Mouse (Mus musculus): ENCODE measurements around the gene Prr13. TPM values are rescaled to one million over a fixed set of nuclear protein-coding genes. Genes with fewer than 3 reads are reported as not detected.

Prr13 gene
- polyA plus RNA-seq, 1 experiment from 2014 or later: 79.0 TPM

GRCm38 (mm10) chr15:102470605-102471294 lies 11.9 kb downstream of the Prr13 start:
- Histone ChIP-seq H3K36me3 (ENCODE audit: control insufficient read depth, insufficient read depth) (peaks cover 16% of the 10 kb centered on the region), H3K9ac (replicated peaks; ENCODE audit: low read depth, low read length) (peak overlapping the region; percentile 85), H3K27me3 (replicated peaks; ENCODE audit: control insufficient read depth, insufficient read depth, low read length) (no peaks in the 10 kb centered on the region), H3K27ac (ENCODE audit: low read length) (peak overlapping the region; percentile 93), H3K9me3 (ENCODE audit: control insufficient read depth, low read length) (no peaks in the 10 kb centered on the region; the same call in 1 of the 2 replicates), H3K4me3 (replicated peaks; ENCODE audit: low read length) (peak overlapping the region; percentile 77), H3K4me1 (replicated peaks; ENCODE audit: control insufficient read depth, insufficient read depth, low read length) (peaks cover 9% of the 10 kb centered on the region), H3K4me2 (ENCODE audit: low read length) (peak overlapping the region; percentile 82)
- peak; percentile 76 for ATAC-seq
- under 1% methylated on average over 44 of the region's 67 CpGs for whole genome bisulfite sequencing

- H3K9me3 ChIP-seq (ENCODE audit: control insufficient read depth, low read length): no peaks in the 10 kb centered on the region; the same call in 1 of the 2 replicates
- H3K36me3 ChIP-seq (ENCODE audit: control insufficient read depth, insufficient read depth): peaks cover 18% of the 10 kb centered on the region
- no peaks in the 10 kb centered on the region for H3K27me3 ChIP-seq (replicated peaks; ENCODE audit: control insufficient read depth, insufficient read depth, low read length)
- peak overlapping the region; percentile 82 for H3K4me2 ChIP-seq (ENCODE audit: low read length)
- H3K27ac ChIP-seq (ENCODE audit: low read length): peak overlapping the region; percentile 93
- H3K4me3 ChIP-seq (replicated peaks; ENCODE audit: low read length): peak overlapping the region; percentile 77
- no peak for ATAC-seq
- 1% methylated on average over 10 of the region's 10 CpGs for WGBS
- peak overlapping the region; percentile 85 for H3K9ac ChIP-seq (replicated peaks; ENCODE audit: low read depth, low read length)
- peaks cover 9% of the 10 kb centered on the region for H3K4me1 ChIP-seq (replicated peaks; ENCODE audit: control insufficient read depth, insufficient read depth, low read length)
Observed at GRCm38 (mm10) chr15:102471295-102471645, 12.4 kb downstream of the Prr13 start.

DNA sequence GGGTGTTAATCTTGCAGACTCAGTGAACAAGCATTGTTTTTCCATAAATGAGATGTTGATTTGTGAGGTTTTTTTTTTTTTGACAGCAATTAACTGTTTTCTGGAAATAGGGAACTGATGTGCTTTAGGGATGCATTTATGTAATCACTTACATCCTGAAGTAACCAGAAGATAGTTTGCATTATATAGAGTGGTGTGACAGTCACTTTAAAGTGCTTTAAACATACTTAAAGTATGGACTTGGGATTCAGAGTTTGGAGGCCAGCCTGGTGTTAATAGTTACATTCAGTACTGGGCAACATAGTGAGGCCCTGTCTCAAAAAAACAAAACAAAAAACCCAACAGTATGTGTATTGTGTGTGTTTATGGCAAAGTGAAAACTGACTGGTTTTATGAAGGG lies 12.9 kb downstream of the Prr13 start:
- no peak for ATAC-seq
- Histone ChIP-seq H3K27ac (ENCODE audit: low read length) (no peak overlapping the region), H3K4me3 (replicated peaks; ENCODE audit: low read length) (peak overlapping the region; percentile 18), H3K36me3 (ENCODE audit: control insufficient read depth, insufficient read depth) (peaks cover 20% of the 10 kb centered on the region), H3K9me3 (ENCODE audit: control insufficient read depth, low read length) (no peaks in the 10 kb centered on the region; the same call in 1 of the 2 replicates), H3K27me3 (replicated peaks; ENCODE audit: control insufficient read depth, insufficient read depth, low read length) (no peaks in the 10 kb centered on the region), H3K4me1 (replicated peaks; ENCODE audit: control insufficient read depth, insufficient read depth, low read length) (peaks cover 9% of the 10 kb centered on the region), H3K9ac (replicated peaks; ENCODE audit: low read depth, low read length) (peak overlapping the region; percentile 6; the same call in 1 of the 2 replicates), H3K4me2 (ENCODE audit: low read length) (peak overlapping the region; percentile 82)

DNA sequence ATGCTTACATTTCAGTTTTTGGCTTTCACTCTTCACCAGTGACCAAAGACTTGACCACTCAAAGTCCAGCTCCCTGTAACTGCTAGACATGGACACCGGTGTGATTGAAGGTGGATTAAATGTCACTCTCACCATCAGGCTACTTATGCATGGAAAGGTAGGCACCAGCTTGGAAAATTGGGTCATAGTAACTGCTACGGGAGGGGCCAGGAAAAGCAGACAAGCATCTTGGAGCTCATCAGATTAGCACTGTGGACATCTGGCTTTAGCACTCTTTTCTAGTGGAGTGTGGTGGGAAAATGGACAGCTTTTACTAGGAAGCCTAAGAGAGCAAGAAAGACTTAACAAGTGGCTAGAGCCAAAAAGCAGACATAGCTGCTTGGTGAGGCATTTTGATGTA lies 14.4 kb downstream of the Prr13 start:
- Histone ChIP-seq H3K36me3 (ENCODE audit: control insufficient read depth, insufficient read depth) (peaks cover 28% of the 10 kb centered on the region), H3K4me1 (replicated peaks; ENCODE audit: control insufficient read depth, insufficient read depth, low read length) (peaks cover 9% of the 10 kb centered on the region), H3K4me2 (ENCODE audit: low read length) (no peak overlapping the region), H3K27ac (ENCODE audit: low read length) (no peak overlapping the region), H3K4me3 (replicated peaks; ENCODE audit: low read length) (no peak overlapping the region), H3K9me3 (ENCODE audit: control insufficient read depth, low read length) (no peaks in the 10 kb centered on the region; the same call in 1 of the 2 replicates), H3K27me3 (replicated peaks; ENCODE audit: control insufficient read depth, insufficient read depth, low read length) (no peaks in the 10 kb centered on the region), H3K9ac (replicated peaks; ENCODE audit: low read depth, low read length) (no peak overlapping the region)
- ATAC-seq: no peak
- WGBS: 73% methylated on average over 2 of the region's 2 CpGs

DNA sequence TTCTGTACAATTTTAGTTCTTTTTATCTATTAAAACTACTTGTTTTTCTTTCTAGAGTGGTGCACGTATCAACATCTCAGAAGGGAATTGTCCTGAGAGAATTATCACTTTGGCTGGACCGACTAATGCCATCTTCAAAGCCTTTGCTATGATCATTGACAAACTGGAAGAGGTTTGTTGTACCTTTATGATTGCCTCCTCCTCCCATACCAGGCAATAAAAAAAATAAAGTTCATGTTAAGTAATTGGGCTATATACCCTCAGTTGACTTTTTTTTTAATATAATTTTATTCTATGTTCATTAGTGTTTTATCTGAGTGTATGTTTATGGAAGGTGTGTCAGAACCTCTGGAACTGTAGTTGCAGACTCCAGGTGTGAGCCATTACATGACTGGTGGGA lies 15.7 kb downstream of the Prr13 start:
- ATAC-seq: no peak
- Histone ChIP-seq H3K9ac (replicated peaks; ENCODE audit: low read depth, low read length) (no peak overlapping the region), H3K36me3 (ENCODE audit: control insufficient read depth, insufficient read depth) (peaks cover 33% of the 10 kb centered on the region), H3K9me3 (ENCODE audit: control insufficient read depth, low read length) (no peaks in the 10 kb centered on the region), H3K27me3 (replicated peaks; ENCODE audit: control insufficient read depth, insufficient read depth, low read length) (no peaks in the 10 kb centered on the region), H3K27ac (ENCODE audit: low read length) (no peak overlapping the region), H3K4me3 (replicated peaks; ENCODE audit: low read length) (no peak overlapping the region), H3K4me2 (ENCODE audit: low read length) (no peak overlapping the region), H3K4me1 (replicated peaks; ENCODE audit: control insufficient read depth, insufficient read depth, low read length) (peaks cover 9% of the 10 kb centered on the region)
- WGBS: 93% methylated on average over 2 of the region's 2 CpGs

- H3K4me3 ChIP-seq (replicated peaks; ENCODE audit: low read length): no peak overlapping the region
- H3K27me3 ChIP-seq (replicated peaks; ENCODE audit: control insufficient read depth, insufficient read depth, low read length): no peaks in the 10 kb centered on the region
- H3K36me3 ChIP-seq (ENCODE audit: control insufficient read depth, insufficient read depth): peaks cover 34% of the 10 kb centered on the region
- no peak overlapping the region for H3K27ac ChIP-seq (ENCODE audit: low read length)
- 96% methylated on average over 3 of the region's 3 CpGs for WGBS
- H3K9me3 ChIP-seq (ENCODE audit: control insufficient read depth, low read length): no peaks in the 10 kb centered on the region
- H3K4me1 ChIP-seq (replicated peaks; ENCODE audit: control insufficient read depth, insufficient read depth, low read length): no peaks in the 10 kb centered on the region
- H3K9ac ChIP-seq (replicated peaks; ENCODE audit: low read depth, low read length): no peak overlapping the region
- no peak overlapping the region for H3K4me2 ChIP-seq (ENCODE audit: low read length)
- ATAC-seq: no peak
Observed at GRCm38 (mm10) chr15:102483136-102483535, 24.3 kb downstream of the Prr13 start.

DNA sequence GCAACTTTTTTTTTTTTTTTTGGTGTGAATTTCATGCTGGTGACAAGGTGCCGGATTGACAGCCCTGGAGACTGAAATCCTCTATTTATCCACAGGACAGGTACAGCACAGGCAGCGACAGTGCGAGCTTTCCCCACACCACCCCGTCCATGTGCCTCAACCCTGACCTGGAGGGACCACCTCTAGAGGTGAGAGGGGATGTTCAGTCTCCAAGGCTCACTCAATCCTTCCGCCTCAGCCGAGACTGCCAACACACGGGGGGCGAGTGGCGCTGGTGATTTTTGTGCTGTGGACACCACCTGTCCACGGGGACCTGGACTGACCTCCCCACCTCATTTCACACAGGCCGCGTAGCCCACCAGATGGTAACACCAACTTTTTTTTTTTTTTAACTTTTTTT lies 27.0 kb downstream of the Prr13 start:
- Histone ChIP-seq H3K4me3 (replicated peaks; ENCODE audit: low read length) (no peak overlapping the region), H3K4me2 (ENCODE audit: low read length) (no peak overlapping the region), H3K9ac (replicated peaks; ENCODE audit: low read depth, low read length) (no peak overlapping the region), H3K27ac (ENCODE audit: low read length) (no peak overlapping the region), H3K4me1 (replicated peaks; ENCODE audit: control insufficient read depth, insufficient read depth, low read length) (no peaks in the 10 kb centered on the region), H3K9me3 (ENCODE audit: control insufficient read depth, low read length) (no peaks in the 10 kb centered on the region), H3K36me3 (ENCODE audit: control insufficient read depth, insufficient read depth) (peaks cover 49% of the 10 kb centered on the region), H3K27me3 (replicated peaks; ENCODE audit: control insufficient read depth, insufficient read depth, low read length) (no peaks in the 10 kb centered on the region)
- WGBS: 91% methylated on average over 12 of the region's 12 CpGs
- no peak for ATAC-seq

- no peaks in the 10 kb centered on the region for H3K9me3 ChIP-seq (ENCODE audit: control insufficient read depth, low read length)
- no peak for ATAC-seq
- H3K9ac ChIP-seq (replicated peaks; ENCODE audit: low read depth, low read length): no peak overlapping the region
- WGBS: 91% methylated on average over 1 of the region's 1 CpGs
- no peaks in the 10 kb centered on the region for H3K27me3 ChIP-seq (replicated peaks; ENCODE audit: control insufficient read depth, insufficient read depth, low read length)
- no peak overlapping the region for H3K4me2 ChIP-seq (ENCODE audit: low read length)
- no peaks in the 10 kb centered on the region for H3K4me1 ChIP-seq (replicated peaks; ENCODE audit: control insufficient read depth, insufficient read depth, low read length)
- peaks cover 54% of the 10 kb centered on the region for H3K36me3 ChIP-seq (ENCODE audit: control insufficient read depth, insufficient read depth)
- no peak overlapping the region for H3K27ac ChIP-seq (ENCODE audit: low read length)
- H3K4me3 ChIP-seq (replicated peaks; ENCODE audit: low read length): no peak overlapping the region
Observed at GRCm38 (mm10) chr15:102487664-102488063, 28.8 kb downstream of the Prr13 start.

- ATAC-seq: no peak
- Histone ChIP-seq H3K4me3 (replicated peaks; ENCODE audit: low read length) (no peak overlapping the region), H3K27me3 (replicated peaks; ENCODE audit: control insufficient read depth, insufficient read depth, low read length) (no peaks in the 10 kb centered on the region), H3K27ac (ENCODE audit: low read length) (no peak overlapping the region), H3K36me3 (ENCODE audit: control insufficient read depth, insufficient read depth) (peaks cover 59% of the 10 kb centered on the region), H3K9me3 (ENCODE audit: control insufficient read depth, low read length) (no peaks in the 10 kb centered on the region), H3K4me1 (replicated peaks; ENCODE audit: control insufficient read depth, insufficient read depth, low read length) (no peaks in the 10 kb centered on the region), H3K4me2 (ENCODE audit: low read length) (no peak overlapping the region), H3K9ac (replicated peaks; ENCODE audit: low read depth, low read length) (no peak overlapping the region)
- WGBS: 88% methylated on average over 3 of the region's 3 CpGs
Observed at GRCm38 (mm10) chr15:102498322-102498721, 39.5 kb downstream of the Prr13 start.

GRCm38 (mm10) chr15:102499370-102499769 lies 40.5 kb downstream of the Prr13 start:
- WGBS: 72% methylated on average over 3 of the region's 3 CpGs
- Histone ChIP-seq H3K27ac (ENCODE audit: low read length) (no peak overlapping the region), H3K4me3 (replicated peaks; ENCODE audit: low read length) (no peak overlapping the region), H3K9me3 (ENCODE audit: control insufficient read depth, low read length) (no peaks in the 10 kb centered on the region), H3K4me2 (ENCODE audit: low read length) (no peak overlapping the region), H3K27me3 (replicated peaks; ENCODE audit: control insufficient read depth, insufficient read depth, low read length) (no peaks in the 10 kb centered on the region), H3K36me3 (ENCODE audit: control insufficient read depth, insufficient read depth) (peaks cover 62% of the 10 kb centered on the region), H3K4me1 (replicated peaks; ENCODE audit: control insufficient read depth, insufficient read depth, low read length) (no peaks in the 10 kb centered on the region), H3K9ac (replicated peaks; ENCODE audit: low read depth, low read length) (no peak overlapping the region)
- ATAC-seq: no peak

Measured in forebrain, embryonic 16.5 days (tissue).